Mouse (Mus musculus): ENCODE measurements at regions not wholly inside any gene's neighbourhood (a gene's known extent, or its start where the extent isn't known, plus 50 kb on each side); places are given as distances from the start of the nearest gene placed in this dataset.
A peak's percentile ranks its signal among the peaks of the same experiment; 100 is the strongest.

GRCm38 (mm10) chr13:48717036-48717435 is 54.2 kb downstream of the Barx1 start:
- DNase-seq = no peak

GRCm38 (mm10) chr13:48717451-48717850 is 54.7 kb downstream of the Barx1 start:
- DNase-seq = no peak

GRCm38 (mm10) chr13:48723676-48724075 is 60.9 kb downstream of the Barx1 start:
- no peak for DNase-seq

DNA sequence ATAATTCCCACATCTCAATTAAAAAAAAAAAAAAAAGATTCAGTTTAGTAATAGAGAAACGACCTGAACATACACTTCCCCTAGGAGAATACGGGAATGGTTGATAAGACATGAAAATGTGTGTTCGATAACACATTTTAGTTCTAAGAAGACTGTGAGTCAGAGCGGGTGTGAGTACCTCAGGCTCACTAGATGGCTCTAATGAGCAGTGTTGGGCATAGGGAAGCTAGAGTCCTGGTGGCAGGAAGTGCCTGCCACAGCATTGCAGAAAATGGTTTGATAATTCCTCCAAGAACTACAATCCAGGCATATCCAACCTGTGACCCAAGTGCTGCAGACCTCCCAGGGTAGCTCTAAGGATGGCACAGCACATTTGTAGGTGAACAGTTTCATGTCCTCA is 63.6 kb downstream of the Barx1 start:
- DNase-seq = no peak

DNA sequence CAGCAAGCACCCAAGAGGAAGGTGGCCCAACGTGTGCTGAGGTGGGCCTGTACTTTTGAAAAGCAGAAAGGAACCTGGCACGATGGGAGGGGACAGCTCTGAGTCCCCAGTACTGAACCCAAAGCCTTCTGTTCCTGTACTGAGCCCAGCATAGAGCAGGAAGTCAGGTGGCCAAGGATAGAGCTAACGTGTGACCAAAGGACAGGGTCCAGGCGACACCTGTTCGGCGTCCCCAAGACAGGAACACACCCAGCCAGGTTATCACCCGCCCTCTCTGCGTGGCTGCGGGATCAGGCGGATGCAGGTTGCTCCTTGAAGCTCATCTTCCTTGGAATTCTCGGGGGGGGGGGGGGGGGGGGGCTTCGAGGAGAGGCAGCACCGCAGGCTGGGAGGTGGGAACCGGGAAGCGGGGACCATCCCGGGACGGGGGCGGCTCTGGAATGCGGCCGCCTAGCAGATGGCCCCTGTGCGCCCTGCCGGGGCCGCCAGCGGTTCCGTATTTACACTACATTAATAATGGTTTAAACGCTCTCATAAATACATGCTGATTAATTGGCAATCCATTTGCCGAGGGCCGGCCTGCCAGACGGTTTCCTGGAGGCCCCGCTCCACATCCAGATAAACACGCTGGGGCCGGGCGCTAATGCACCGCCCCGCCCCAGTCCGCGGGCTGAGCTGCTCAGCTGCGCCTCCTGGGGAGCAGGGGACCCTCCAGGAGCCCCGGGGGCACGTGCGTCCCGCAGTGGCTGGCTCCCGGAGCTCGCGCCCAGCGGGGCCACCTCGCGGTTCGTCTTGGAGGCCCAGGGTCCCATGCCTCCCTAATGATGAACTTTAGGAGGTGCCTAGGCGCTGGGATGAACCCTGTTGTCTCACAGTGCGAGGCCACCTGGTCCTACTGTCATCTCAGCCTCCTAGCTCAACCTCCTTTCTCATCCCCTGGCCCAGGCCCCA is 68.5 kb downstream of the Barx1 start:
- DNase-seq = peak; percentile 5 to 10

DNA sequence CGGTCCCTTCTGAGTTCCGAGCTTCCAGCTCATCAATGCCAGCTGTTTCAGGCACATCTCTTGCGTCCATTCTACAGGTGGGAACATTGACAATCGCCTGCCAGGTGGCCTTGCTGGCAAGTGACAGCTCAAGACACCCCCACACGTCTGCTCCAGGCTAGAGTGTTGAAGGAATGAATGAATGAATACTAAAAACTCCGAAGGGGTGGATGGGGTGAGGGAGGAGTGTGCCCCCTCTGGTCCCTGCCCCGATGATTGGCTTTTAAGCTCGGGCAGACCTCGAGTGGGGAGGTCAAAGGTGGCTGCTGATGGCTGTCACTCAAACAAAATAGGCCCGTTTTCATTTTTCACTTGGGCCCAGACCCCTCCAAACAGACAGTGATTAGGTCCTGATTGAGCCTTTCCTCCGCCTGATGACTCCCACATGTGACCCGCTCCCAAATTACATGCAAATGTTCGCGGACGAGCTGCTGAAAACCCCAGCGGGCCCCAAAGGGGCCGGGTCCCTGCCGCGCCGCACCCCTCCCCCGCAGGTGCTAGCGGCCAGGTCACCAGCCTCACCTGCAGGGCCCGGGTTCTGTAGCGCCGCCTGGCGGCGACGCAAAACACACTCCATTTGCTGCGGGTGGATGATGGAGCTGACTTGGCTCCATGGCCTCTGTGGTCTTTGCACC is 69.5 kb downstream of the Barx1 start:
- peak; percentile 6 to 26 for DNase-seq

DNA sequence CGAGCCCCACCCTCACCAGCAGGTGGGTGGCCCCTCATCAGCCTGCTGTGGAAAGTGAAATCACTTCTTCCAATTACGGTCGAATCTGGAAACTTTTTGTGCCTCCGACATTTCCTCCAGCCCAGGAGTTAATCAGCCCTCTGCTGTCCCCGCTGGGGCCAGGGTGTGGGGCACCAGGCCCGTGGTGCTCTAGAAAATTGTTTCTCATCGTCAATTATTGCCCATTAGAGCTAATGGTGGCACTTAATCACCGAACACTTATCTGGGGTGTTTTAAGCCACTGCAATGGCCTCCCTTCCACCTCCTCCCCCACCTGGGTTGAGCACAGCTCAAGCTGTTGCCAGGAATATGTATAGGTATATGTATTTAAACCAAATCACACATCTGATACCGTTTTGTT is 72.2 kb downstream of the Barx1 start:
- no peak for DNase-seq

DNA sequence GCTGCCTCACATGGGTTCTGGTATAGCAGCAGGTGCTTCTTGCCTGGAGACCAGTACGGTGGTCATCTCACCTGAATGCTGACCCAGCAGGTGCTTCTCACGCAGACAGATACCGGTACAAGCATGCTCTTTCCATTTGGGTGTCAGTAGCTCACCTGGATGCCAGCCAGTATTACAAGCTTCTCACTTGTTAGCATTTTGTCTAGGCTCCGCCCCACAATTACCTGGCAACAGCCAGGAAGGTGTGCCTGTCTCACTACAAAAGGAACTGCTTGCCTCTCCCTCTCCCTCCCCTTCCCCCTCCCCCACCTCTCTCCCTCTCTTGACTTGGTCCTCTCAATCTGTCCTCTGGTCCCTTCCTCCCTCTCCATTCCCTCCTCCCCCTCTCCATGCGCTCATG is 82.8 kb downstream of the Barx1 start:
- no peak for DNase-seq

DNA sequence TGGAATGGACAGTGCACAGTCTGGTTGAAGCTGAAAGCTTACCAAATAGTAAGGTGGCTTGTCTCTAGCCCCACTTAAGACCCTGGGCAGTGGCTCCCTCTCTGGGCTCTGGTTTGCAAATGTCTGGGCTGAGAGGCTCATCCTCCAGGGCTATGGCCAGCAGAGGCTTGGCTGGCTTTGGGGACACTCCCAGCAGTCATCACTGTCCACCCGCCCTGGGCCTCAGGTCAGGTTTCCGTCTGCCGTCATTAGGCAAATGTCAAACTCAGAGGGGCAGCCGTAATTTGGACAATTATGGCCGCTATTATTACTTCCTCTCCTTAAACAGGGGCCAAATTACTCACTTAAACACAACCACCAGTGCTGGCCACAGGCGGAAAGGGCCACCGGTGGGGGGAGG is 83.5 kb downstream of the Barx1 start:
- no peak for DNase-seq
